Mouse (Mus musculus): Measurements from ENCODE around the gene Arhgap10.

Gene Arhgap10

GRCm38 (mm10) chr8:77411262-77411661 lies 106.5 kb downstream of the Arhgap10 start:
- intact Hi-C loops (cut with DNase I), result no loop called here

DNA sequence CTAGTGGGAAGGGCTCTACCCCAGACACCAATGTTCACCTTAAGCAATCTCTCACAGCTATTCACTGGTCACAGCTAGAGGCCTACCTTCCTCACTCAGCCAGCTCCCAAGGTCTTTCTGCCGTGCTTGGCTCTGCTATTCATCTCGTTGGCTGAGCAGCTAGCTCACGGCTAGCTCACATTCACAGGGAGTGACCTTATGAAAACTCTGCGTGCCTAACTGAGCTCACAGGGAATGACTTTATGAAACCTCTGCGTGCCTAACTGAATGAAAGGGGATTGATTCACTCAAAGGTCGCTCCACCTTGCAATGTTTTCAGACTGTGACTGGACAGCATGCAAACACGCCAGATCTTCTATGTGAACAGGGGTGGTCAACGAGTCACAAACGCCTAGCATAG lies 107.4 kb downstream of the Arhgap10 start:
- intact Hi-C loops (cut with DNase I), result no loop called here

DNA sequence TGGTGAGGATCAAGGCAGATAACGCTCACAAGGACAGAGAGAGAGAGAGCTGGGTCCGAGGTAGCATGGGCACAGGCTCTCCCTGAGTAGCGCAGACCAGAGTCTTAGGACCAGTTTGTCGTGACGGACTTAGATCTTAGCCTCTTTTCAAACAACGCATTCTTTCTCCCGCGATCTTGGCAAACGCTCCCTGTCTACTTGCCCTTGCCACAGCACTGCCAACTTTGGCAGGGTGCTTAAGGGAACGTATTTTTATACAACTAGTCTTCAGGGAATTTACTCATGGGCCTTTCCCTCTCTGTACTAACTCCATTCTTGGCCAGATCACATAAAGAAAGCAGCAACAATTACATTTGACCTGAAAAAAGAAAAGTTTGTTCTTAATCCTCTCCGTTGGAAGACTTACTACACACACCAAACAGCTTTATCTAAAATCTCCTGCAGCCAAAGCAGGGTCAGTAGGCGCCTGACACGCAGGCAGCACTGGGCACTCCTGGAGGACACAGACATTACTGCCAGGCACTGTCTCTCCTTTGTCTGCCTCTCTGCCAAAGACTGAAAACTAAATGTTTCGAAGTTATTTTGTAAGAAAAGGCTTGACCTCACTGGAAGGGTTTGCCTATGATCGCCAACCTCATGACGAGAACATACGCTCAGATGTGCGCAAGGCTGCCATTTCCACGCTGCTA lies 109.1 kb downstream of the Arhgap10 start:
- intact Hi-C loops (cut with DNase I), result no loop called here

DNA sequence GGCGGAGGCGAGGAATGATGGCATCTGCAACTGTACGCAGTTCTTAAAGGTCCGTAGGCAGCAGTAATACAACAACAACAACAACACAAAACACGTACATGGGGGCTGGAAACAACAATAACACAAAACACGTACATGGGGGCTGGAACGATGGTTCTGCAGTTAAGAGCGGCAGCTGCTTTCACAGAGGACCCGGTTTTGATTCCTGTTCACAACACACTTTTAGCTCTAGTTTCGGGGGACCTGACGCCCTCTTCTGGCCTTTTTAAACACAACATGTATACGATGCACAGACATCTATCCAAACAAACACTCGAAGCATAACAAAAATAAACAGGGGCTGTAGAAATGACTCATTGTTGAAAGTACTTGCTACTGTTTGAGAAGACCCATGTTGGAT lies 110.9 kb downstream of the Arhgap10 start:
- intact Hi-C loops (cut with DNase I), result no loop called here

GRCm38 (mm10) chr8:77406444-77406843 lies 111.3 kb downstream of the Arhgap10 start:
- intact Hi-C loops (cut with DNase I), result no loop called here

- intact Hi-C loops (cut with DNase I), result no loop called here
These were observed 113.7 kb downstream of the Arhgap10 start for GRCm38 (mm10) chr8:77404017-77404416.

- intact Hi-C loops (cut with DNase I), result no loop called here
These were observed 115.8 kb downstream of the Arhgap10 start for GRCm38 (mm10) chr8:77401934-77402333.

- intact Hi-C loops (cut with DNase I), result no loop called here
These were observed 116.6 kb downstream of the Arhgap10 start for GRCm38 (mm10) chr8:77401140-77401539.

DNA sequence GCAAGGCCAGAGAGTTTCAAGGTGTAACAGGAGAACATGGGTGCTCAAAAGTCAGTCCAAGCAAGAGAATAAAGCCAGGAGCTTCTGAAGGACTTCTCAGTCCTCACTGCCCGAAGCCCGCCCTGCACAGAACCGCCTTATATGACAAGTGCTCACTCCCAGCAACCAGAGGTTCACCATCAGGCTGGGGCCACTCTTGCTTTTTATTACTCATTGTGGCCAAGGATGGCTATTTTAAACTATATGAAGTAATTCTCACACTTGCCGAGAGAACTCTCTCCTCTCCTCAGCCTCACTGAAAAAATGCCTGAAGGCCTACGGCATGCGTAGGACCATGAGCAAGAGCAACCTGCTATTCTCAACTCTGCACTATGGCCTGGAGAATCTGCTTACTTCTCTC lies 133.7 kb downstream of the Arhgap10 start:
- intact Hi-C loops (cut with DNase I), result no loop called here

GRCm38 (mm10) chr8:77383671-77384070 lies 134.1 kb downstream of the Arhgap10 start:
- intact Hi-C loops (cut with DNase I), result no loop called here

GRCm38 (mm10) chr8:77380844-77381243 lies 136.9 kb downstream of the Arhgap10 start:
- intact Hi-C loops (cut with DNase I), result no loop called here

DNA sequence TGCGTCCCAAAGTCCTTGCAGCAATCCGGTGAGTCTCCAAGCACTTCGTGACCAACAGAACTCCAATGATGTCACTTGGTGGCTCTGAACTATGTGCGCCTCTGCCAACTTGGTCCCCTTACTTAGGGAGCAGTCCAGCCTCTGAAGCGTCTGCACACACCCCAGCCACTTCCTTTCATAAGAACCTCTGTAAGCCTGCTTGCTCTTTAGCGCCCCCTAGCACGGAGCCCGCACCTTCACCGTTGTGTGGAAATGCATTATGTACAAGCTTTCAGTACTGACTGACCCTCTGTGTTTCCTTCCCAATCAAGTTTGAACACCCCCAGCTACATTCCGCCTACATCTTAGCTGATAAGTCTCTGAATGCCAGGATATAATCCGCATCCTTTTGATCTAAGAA lies 138.5 kb downstream of the Arhgap10 start:
- intact Hi-C loops (cut with DNase I), result no loop called here

DNA sequence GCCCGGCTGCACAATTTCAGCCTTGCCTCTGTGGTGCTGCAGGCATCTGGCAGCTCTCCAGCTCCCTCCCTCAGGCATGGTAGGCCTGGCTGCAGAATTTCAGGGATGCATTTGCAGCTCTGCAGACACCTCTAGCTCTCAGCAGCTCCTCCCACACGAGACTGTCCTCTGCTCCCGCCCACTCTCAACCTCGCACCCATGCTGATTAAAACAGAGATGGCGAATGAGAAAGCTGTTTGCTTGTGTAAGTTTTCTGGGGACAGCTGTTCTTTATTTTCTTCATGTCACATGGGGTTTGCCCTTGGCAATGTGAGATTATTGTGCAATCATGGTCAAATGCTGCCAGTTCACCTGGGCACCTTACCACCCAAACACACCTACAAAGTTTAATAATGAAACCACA lies 141.3 kb downstream of the Arhgap10 start:
- intact Hi-C loops (cut with DNase I), result no loop called here

DNA sequence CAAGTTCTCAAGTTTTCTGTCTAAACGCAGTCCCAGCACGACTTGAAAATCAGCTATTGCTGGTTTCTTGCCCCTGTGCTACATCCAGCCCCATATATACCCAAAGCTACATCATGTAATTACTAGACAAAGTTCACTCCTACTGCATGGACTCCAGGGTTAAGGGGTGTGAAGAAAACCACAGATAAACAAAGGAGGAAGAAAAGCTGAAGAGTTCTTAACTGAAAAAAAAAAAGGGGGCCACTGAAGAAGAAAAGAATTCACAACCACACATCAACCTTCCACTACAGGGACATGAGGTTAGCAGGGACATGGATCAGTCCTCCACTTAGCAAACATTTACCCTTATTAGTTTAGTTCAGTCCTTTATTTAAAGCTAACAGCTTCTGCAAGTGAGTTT lies 141.8 kb downstream of the Arhgap10 start:
- intact Hi-C loops (cut with DNase I), result no loop called here

- intact Hi-C loops (cut with DNase I), result no loop called here
These were observed 146.7 kb downstream of the Arhgap10 start for GRCm38 (mm10) chr8:77371006-77371405.

DNA sequence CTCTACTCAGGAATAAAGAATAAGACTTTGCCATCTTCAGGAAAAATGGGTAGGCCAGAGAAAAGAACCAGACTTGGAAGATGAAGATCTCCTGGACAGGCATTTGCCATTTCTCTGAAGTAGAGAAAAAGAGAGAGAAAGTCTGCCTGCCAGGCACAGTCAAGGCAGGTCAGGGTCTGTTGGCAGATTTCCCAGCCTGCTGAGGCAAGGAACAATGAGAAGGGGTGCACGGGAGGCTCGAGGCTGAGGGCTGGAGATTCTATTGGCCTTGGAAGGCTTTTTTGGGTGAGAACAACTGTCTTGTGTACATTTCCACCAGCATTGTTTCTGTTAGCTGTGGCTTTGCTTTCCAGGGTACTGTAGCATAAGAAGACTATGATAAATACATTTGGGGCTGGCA lies 147.4 kb downstream of the Arhgap10 start:
- intact Hi-C loops (cut with DNase I), result no loop called here

- intact Hi-C loops (cut with DNase I), result no loop called here
These were observed 148.1 kb downstream of the Arhgap10 start for GRCm38 (mm10) chr8:77369671-77370070.

GRCm38 (mm10) chr8:77367091-77367490 lies 150.7 kb downstream of the Arhgap10 start:
- intact Hi-C loops (cut with DNase I), result no loop called here

DNA sequence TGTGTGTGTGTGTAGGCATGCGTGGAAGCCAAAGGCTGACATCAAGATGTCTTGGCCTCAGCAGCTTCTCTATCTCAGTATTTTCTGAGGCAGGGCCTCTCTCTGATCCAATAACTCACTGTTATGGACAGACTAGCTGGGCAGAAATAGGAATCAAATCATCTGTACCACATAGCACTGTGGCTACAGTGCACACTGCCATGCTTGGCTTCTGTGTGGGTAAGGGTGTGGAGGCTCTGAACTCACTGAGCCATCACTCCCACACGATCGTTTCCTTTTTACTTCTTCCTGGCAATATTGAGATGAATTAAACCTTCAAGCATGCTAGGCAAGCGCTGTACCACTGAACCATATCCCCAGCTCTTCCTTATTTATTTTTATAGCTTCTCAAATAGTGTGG lies 151.3 kb downstream of the Arhgap10 start:
- intact Hi-C loops (cut with DNase I), result no loop called here

DNA sequence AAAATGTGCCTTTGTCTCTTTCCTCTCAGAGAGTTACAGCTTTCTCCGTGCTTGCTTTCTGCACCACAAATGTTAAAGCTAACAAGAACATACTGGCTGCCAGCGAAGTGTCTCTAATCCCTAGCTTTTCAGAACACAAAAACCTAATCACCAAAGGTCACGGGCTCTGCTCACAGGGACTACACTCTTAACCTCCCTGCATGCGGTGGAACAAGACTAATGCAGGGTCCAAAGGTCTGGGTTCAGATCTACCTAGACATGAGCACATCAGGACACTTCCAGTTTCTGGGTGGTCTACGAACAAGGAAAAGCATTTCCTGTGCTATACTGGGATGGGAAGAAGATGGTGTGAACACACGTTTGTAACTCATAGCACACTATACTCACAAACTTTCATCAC lies 151.8 kb downstream of the Arhgap10 start:
- intact Hi-C loops (cut with DNase I), result no loop called here

DNA sequence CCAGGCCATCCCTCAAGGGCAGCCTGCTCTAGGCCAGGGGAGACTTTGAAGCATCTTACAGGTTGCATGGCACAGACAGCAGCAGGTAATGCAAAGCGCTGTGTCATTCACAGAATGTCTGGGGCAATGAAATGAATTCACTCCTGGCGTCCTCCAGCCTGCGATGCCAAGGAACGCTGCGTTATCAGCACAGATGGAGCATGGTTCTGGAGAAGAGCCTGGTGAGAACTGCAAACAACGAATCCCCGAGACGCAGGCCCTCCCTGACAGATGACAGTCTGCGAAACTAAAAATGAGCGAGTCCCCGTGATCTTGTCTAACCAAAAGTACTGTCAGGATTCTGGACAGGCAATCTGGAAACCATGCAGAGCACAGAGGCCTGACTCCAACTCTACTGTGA lies 153.3 kb downstream of the Arhgap10 start:
- intact Hi-C loops (cut with DNase I), result no loop called here

GRCm38 (mm10) chr8:77360853-77361252 lies 156.9 kb downstream of the Arhgap10 start:
- intact Hi-C loops (cut with DNase I), result no loop called here

- intact Hi-C loops (cut with DNase I), result no loop called here
These were observed 157.3 kb downstream of the Arhgap10 start for GRCm38 (mm10) chr8:77360423-77360822.

DNA sequence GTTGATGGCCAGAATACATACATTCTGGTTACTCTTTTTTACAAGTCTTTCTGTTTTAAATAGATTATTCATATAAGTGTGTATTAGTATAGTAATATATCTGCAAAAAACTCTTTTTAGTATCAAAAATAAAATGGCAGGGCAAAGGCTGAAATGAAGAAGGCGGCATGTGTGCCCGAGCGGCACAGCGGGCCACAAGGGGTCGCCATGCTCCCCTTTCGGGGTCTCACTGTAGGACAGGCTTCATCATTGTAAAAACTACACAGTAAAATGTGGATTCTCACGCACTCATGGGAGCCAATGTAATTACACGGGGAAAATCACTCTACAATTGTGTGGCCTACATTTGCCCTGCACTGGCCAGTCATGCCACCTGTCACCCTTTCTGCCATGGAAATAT lies 160.6 kb downstream of the Arhgap10 start:
- intact Hi-C loops (cut with DNase I), result no loop called here
